18 mouse cellular contexts compared by ENCODE assay signal in genomic region chr16:58343921-58344320, GRCm38 (mm10).
"Had no signal": no experiment of that assay in that cellular context is flagged by ENCODE, and none has a peak within 500 bp of the region (broad histone marks: within the 10 kb centered on the region; RNA-seq: fewer than 3 reads in every experiment).

No protein-coding gene starts in this region.

- DNase-seq: gastrocnemius, postnatal 14 days; gastrocnemius, postnatal 36 days; heart, adult 11 months; heart, postnatal 10 days; heart, postnatal 4 days; kidney, adult 18-20 months; kidney, adult 8-10 months; kidney, postnatal 14 days; kidney, postnatal 36 days; layer of hippocampus, adult 9-11 months had no signal

- H3K36me3 ChIP-seq: heart, embryonic 10.5 days; heart, embryonic 12.5 days; hindbrain, embryonic 13.5 days; intestine, embryonic 15.5 days; limb, embryonic 10.5 days; limb, embryonic 12.5 days; liver, embryonic 12.5 days had no signal

- H3K4me2 ChIP-seq: heart, embryonic 12.5 days; hindbrain, embryonic 13.5 days; intestine, embryonic 15.5 days; limb, embryonic 12.5 days; liver, embryonic 12.5 days had no signal

- H3K4me3 ChIP-seq: heart, embryonic 10.5 days; heart, embryonic 12.5 days; hindbrain, embryonic 13.5 days; intestine, embryonic 15.5 days; left cerebral cortex, adult 2 months; limb, embryonic 10.5 days; limb, embryonic 12.5 days; liver, embryonic 12.5 days had no signal

- H3K27me3 ChIP-seq: heart, embryonic 12.5 days; hindbrain, embryonic 13.5 days; intestine, embryonic 15.5 days; limb, embryonic 12.5 days; liver, embryonic 12.5 days had no signal
